Mouse (Mus musculus): ENCODE measurements around the gene Gm10553. TPM values are rescaled to one million over a fixed set of nuclear protein-coding genes. Genes with fewer than 3 reads are reported as not detected.

Gene Gm10553
- polyA plus RNA-seq (2014; fragmentation: Illumina TruSeq; extraction: RNeasy Lipid Tissue Mini Kit (QIAGEN cat#74804); ENCODE audit: low read depth, low replicate concordance): not detected

GRCm38 (mm10) chr1:85099864-85100263, at the start of gene Gm10553:
Gene Gm10553 (plus strand): TSS chr1:85100164.

GRCm38 (mm10) chr1:85109753-85110152, 9.8 kb downstream of the Gm10553 start, which contains the start of gene A530032D15Rik:
Gene A530032D15Rik (minus strand): TSS chr1:85109853.

Other genes starting within 250 kb of the Gm10553 start
- gene Slc16a14, start 165.0 kb upstream of the Gm10553 start, polyA plus RNA-seq (2014; fragmentation: Illumina TruSeq; extraction: RNeasy Lipid Tissue Mini Kit (QIAGEN cat#74804); ENCODE audit: low read depth, low replicate concordance): 51.4 TPM
- gene A530032D15Rik, start 9.7 kb downstream of the Gm10553 start, polyA plus RNA-seq (2014; fragmentation: Illumina TruSeq; extraction: RNeasy Lipid Tissue Mini Kit (QIAGEN cat#74804); ENCODE audit: low read depth, low replicate concordance): not detected
- gene C130026I21Rik, start 170.4 kb downstream of the Gm10553 start, polyA plus RNA-seq (2014; fragmentation: Illumina TruSeq; extraction: RNeasy Lipid Tissue Mini Kit (QIAGEN cat#74804); ENCODE audit: low read depth, low replicate concordance): not detected

Data from kidney, adult 10 weeks (tissue).